Mouse (Mus musculus) heart, adult 18-20 months (tissue): Measurements from ENCODE around the gene Olfr874. TPM values are rescaled to one million over a fixed set of nuclear protein-coding genes. Genes with fewer than 3 reads are reported as not detected.
"Not testable (repeated sequence)": the region's sequence is repeated elsewhere in the genome, so short reads cannot be mapped to it uniquely, and the experiment has no call there.

ENCODE experiments used
- DNase-seq, 2 experiments: peaks; one replicate each; pipeline ENCODE4 v3.0.0; 2021 to 2022; ENCODE audit warnings: mixed read lengths in 1 of 2
- long read RNA-seq, 2 experiments: library from polyadenylated mRNA; stranded (forward); transcript quantifications; one replicate each; pipeline ENCODE4 v2.0.0; 2021
- total RNA-seq, 2 experiments: library from RNA; stranded (reverse); gene quantifications; 2 replicates each; pipeline ENCODE4 v1.2.3; 2021

Olfr874 gene
- not detected for total RNA-seq
- long read RNA-seq, experiment 1 = 0 reads
- long read RNA-seq, experiment 2 = 0 reads

DNA sequence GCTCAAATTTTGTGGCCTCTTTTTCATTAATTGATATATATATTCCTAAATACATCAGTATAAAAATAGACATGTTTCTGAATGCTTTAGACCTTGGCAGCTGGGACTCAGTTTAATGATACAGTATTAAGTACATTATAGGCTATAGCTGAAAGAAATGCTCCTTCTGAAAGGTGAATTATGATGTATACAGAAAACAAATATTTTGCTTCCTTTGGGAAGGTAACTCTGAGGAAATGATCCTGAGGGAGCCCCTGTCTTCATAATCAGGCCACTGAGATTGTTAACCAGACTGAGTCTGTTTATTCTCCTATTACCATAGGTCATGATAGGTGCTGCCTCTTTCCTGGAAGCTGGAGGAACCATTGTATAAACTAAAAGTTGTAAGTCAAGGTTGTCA, at the start of gene Olfr874:
Gene Olfr874, plus strand, starts transcription at position 301 of the 400 bp plus-strand sequence.
- DNase-seq = no peak

- no peak for DNase-seq
Observed at GRCm38 (mm10) chr9:37716150-37716549, 28.8 kb upstream of the Olfr874 start, which contains the start of gene Olfr160. Olfr160 (minus strand) TSS chr9:37716250.

GRCm38 (mm10) chr9:37734310-37734709, 10.6 kb upstream of the Olfr874 start:
- no peak for DNase-seq

DNA sequence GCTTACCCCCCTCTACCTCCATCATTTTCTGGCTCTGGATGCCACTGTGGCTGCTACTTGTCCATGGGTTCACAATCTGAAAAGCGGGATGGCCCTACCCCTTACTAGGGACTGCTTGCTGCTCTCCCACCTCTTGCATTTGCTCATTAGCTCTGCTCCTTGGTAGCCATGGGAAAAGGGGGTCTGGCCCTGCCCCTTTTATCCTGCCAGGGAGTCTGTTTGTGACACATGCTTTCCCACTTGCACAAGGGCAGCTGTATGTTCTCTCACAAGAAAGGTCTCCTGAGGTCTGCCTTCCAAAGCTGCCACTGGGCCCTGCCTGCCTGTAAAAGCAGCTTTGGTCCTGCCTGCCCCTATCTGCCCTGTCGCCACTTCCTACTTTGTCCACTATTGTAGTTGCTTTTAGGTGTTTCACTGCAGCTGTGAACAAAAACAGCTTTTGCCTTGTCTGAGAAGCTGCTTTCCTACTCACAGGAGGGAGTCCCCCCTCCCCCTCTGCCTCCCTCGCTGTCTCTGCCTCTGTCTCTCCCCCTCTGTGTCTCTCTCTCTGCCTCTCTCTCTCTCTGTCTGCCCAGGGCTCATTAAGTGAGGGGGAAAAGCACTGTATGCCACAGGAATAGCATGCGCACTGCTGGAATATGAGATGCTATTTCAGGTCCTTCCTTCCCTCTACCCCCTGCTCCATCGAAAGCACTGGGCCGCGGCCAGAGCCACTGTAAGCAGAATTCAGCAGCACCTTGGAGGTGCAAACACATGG, 5.6 kb downstream of the Olfr874 start:
- no peak for DNase-seq

- DNase-seq = no peak
Observed at GRCm38 (mm10) chr9:37751467-37751866, 6.6 kb downstream of the Olfr874 start.

GRCm38 (mm10) chr9:37752006-37752405, 7.1 kb downstream of the Olfr874 start:
- DNase-seq = no peak

GRCm38 (mm10) chr9:37761728-37762127, 16.8 kb downstream of the Olfr874 start:
- no peak for DNase-seq

GRCm38 (mm10) chr9:37762541-37762940, 17.6 kb downstream of the Olfr874 start:
- no peak for DNase-seq

DNA sequence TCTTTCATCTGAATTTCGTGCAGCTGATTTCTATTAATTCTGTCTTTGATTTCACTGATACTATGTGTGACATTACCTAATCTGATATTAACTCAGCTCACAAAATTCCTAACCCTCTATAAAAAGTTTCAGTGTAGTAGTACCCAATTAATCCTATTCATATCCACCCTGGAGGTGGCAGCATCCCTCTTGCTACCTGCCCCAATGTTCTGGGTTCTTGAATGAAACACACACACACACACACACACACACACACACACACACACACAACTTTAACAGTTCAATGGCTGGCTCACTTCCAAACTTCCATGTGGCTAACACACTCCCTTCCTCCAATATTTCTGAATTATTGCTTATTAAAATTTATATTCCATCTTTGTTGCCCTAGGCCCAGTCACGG, 25.8 kb downstream of the Olfr874 start:
- DNase-seq = no peak

- no peak for DNase-seq
Observed at GRCm38 (mm10) chr9:37771759-37772158, 26.9 kb downstream of the Olfr874 start, which contains the start of gene Olfr875. Olfr875 (plus strand) TSS chr9:37771857.

GRCm38 (mm10) chr9:37782766-37783260, 37.9 kb downstream of the Olfr874 start:
- no peak for DNase-seq

- not testable (repeated sequence) for DNase-seq
Observed at GRCm38 (mm10) chr9:37783394-37784387, 38.8 kb downstream of the Olfr874 start.

- no peak for DNase-seq
Observed at GRCm38 (mm10) chr9:37786411-37786810, 41.5 kb downstream of the Olfr874 start.

Other genes with a start within 250 kb of the Olfr874 start
- gene Esam, start 217.0 kb upstream of the Olfr874 start, total RNA-seq = 10 to 100 TPM; 67.1 to 69.5 TPM
- gene Vsig2, start 205.9 kb upstream of the Olfr874 start, total RNA-seq = 1 to 10 TPM; 3.9 to 4.9 TPM
- 1 to 10 TPM; 5.7 to 6.2 TPM for gene Nrgn, start 192.2 kb upstream of the Olfr874 start, total RNA-seq
- 1 to 10 TPM; 8.3 to 9.1 TPM for gene Siae, start 189.4 kb upstream of the Olfr874 start, total RNA-seq
- gene Spa17, start 131.4 kb upstream of the Olfr874 start, total RNA-seq = 1 to 10 TPM; 1.3 to 1.7 TPM
- 10 to 100 TPM; 31.9 to 34.0 TPM for gene Tbrg1, start 87.8 kb upstream of the Olfr874 start, total RNA-seq
- not detected for gene Panx3, start 75.9 kb upstream of the Olfr874 start, total RNA-seq
- not detected for gene Olfr160, start 28.9 kb upstream of the Olfr874 start, total RNA-seq
- not detected for gene Olfr875, start 26.8 kb downstream of the Olfr874 start, total RNA-seq
- not detected for gene Olfr876, start 57.9 kb downstream of the Olfr874 start, total RNA-seq
- gene Olfr877, start 109.2 kb downstream of the Olfr874 start, total RNA-seq = not detected
- gene Olfr145, start 151.6 kb downstream of the Olfr874 start, total RNA-seq = not detected
- gene Olfr878, start 172.7 kb downstream of the Olfr874 start, total RNA-seq = not detected
- not detected for gene Olfr881, start 246.7 kb downstream of the Olfr874 start, total RNA-seq